Mouse (Mus musculus) kidney, embryonic 16.5 days (tissue): ENCODE measurements at regions not wholly inside any gene's neighbourhood (a gene's known extent, or its start where the extent isn't known, plus 50 kb on each side); places are given as distances from the start of the nearest gene placed in this dataset.
A peak's percentile ranks its signal among the peaks of the same experiment; 100 is the strongest.

Source experiments
- ATAC-seq: fragments of 200-750 bp; cut with Nextera tagmentation; 2 replicates; pipeline ENCODE4 v1.8.0; 2017; ENCODE audit warnings: moderate TSS enrichment; ENCODE audit not compliant: low FRiP score, low TSS enrichment
- H3K27ac ChIP-seq: fragments of 300-500 bp; sonication (generic); 2 replicates; pipeline ENCODE4 v1.5.1; 2014; ENCODE audit warnings: low read length
- H3K27me3 ChIP-seq: fragments of 300-500 bp; sonication (generic); 2 replicates; pipeline ENCODE4 v1.6.1; 2014; ENCODE audit warnings: low read length, control low read depth, mixed read lengths; ENCODE audit not compliant: insufficient read depth
- H3K36me3 ChIP-seq: fragments of 300-500 bp; sonication (generic); 2 replicates; pipeline ENCODE4 v1.6.1; 2014; ENCODE audit warnings: low read length, control low read depth, mixed read lengths; ENCODE audit not compliant: insufficient read depth
- H3K4me1 ChIP-seq: fragments of 300-500 bp; sonication (generic); 2 replicates; pipeline ENCODE4 v1.6.1; 2014; ENCODE audit warnings: low read length, control low read depth, mixed read lengths; ENCODE audit not compliant: insufficient read depth
- H3K4me2 ChIP-seq: fragments of 300-500 bp; sonication (generic); replicated peaks from 2 replicates; pipeline ENCODE4 v1.6.1; 2014; ENCODE audit warnings: low read depth, low read length
- H3K4me3 ChIP-seq: fragments of 300-500 bp; sonication (generic); 2 replicates; pipeline ENCODE4 v1.5.1; 2014; ENCODE audit warnings: mild to moderate bottlenecking, low read length
- H3K9ac ChIP-seq: fragments of 300-500 bp; sonication (generic); replicated peaks from 2 replicates; pipeline ENCODE4 v1.6.1; 2014; ENCODE audit warnings: low read length
- H3K9me3 ChIP-seq: fragments of 300-500 bp; sonication (generic); 2 replicates; pipeline ENCODE4 v1.6.1; 2016; ENCODE audit warnings: low read length, control low read depth
- WGBS: fragments of 180-500 bp; shearing (Covaris S2); extraction: QIAGEN DNeasy Blood & Tissue Kit; methylation state at CpG from one replicate; pipeline ENCODE4 v1.1.7; 2014; 5-methylcytosine and 5-hydroxymethylcytosine counted together

DNA sequence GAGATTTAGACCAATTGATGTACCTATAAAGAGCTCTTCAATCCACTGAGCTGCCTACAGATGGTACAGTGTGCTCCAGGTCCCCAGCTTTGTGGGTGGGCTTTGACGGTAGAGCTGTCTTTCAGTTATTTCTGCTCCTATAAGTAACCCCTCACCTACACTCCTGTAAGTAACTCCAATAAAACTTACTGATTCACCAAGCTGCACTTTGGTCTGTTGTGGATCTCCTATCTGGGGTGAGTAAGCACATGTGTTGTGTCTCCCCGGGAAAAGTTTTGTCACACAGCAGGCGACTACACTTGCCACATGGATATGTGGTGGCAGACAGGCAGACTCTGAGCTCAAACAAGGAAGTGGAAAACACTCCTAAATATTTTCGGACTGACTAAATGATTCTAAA lies 70.4 kb upstream of the Tmem150c start:
- no peak overlapping the region for H3K27ac ChIP-seq
- no peak overlapping the region for H3K4me2 ChIP-seq
- no peaks in the 10 kb centered on the region for H3K9me3 ChIP-seq
- H3K4me1 ChIP-seq = 0 out of 2 replicates have a peak, but pooled peaks cover 5% of the 10 kb centered on the region
- H3K36me3 ChIP-seq = no peaks in the 10 kb centered on the region
- no peak overlapping the region for H3K4me3 ChIP-seq
- no peak for ATAC-seq
- H3K9ac ChIP-seq = no peak overlapping the region
- H3K27me3 ChIP-seq = no peaks in the 10 kb centered on the region
- 85% methylated on average over 4 of the region's 4 CpGs for WGBS

GRCm38 (mm10) chr5:100227888-100228287 lies 68.3 kb upstream of the Tmem150c start:
- WGBS = 43% methylated on average over 5 of the region's 5 CpGs
- Histone ChIP-seq H3K36me3 (no peaks in the 10 kb centered on the region), H3K9ac (no peak overlapping the region)

GRCm38 (mm10) chr5:100226571-100227235 lies 67.1 kb upstream of the Tmem150c start:
- no peak overlapping the region for H3K4me3 ChIP-seq
- H3K4me2 ChIP-seq = no peak overlapping the region
- H3K9me3 ChIP-seq = no peaks in the 10 kb centered on the region
- peak; percentile 54; the same call in 1 of the 2 replicates for ATAC-seq
- WGBS = 67% methylated on average over 17 of the region's 17 CpGs
- H3K36me3 ChIP-seq = no peaks in the 10 kb centered on the region
- no peak overlapping the region for H3K9ac ChIP-seq
- H3K4me1 ChIP-seq = 0 out of 2 replicates have a peak, but pooled peaks cover 5% of the 10 kb centered on the region
- H3K27ac ChIP-seq = no peak overlapping the region
- H3K27me3 ChIP-seq = no peaks in the 10 kb centered on the region

More at GRCm38 (mm10) chr5:100227888-100228287, 68.3 kb upstream of the Tmem150c start:
- Histone ChIP-seq H3K4me1 (0 out of 2 replicates have a peak, but pooled peaks cover 5% of the 10 kb centered on the region), H3K9me3 (no peaks in the 10 kb centered on the region), H3K4me2 (no peak overlapping the region), H3K27ac (no peak overlapping the region), H3K4me3 (no peak overlapping the region), H3K27me3 (no peaks in the 10 kb centered on the region)
- no peak for ATAC-seq

DNA sequence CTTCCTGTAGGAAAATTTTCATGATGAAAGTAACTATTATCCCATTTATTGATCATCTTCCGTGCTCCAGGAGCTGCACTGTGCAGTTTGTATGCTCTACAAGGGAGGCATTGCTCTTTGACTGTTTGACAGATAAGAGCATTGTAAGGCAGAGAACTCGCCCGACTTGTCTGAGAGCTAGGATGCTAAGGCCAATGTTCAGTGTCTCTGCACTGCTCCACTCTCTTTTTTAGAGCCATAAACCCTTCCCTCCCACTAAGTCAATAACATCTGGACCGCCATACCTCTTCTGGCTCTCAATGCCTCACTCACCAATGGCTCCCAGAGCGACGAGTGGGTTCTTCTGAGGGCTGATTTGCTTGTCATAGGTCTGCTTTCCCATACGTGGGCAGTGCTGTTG lies 65.9 kb upstream of the Tmem150c start:
- Histone ChIP-seq H3K27me3 (no peaks in the 10 kb centered on the region), H3K4me3 (no peak overlapping the region), H3K9ac (no peak overlapping the region), H3K36me3 (no peaks in the 10 kb centered on the region), H3K9me3 (no peaks in the 10 kb centered on the region), H3K4me2 (no peak overlapping the region), H3K4me1 (peaks cover 14% of the 10 kb centered on the region; the same call in 1 of the 2 replicates), H3K27ac (no peak overlapping the region)
- WGBS = 76% methylated on average over 7 of the region's 7 CpGs
- ATAC-seq = no peak

GRCm38 (mm10) chr5:100224773-100225363 lies 65.3 kb upstream of the Tmem150c start:
- no peak overlapping the region for H3K4me3 ChIP-seq
- H3K27me3 ChIP-seq = no peaks in the 10 kb centered on the region
- no peak for ATAC-seq
- H3K27ac ChIP-seq = no peak overlapping the region
- 67% methylated on average over 10 of the region's 10 CpGs for WGBS
- no peaks in the 10 kb centered on the region for H3K36me3 ChIP-seq
- H3K9me3 ChIP-seq = no peaks in the 10 kb centered on the region
- H3K4me2 ChIP-seq = no peak overlapping the region
- no peak overlapping the region for H3K9ac ChIP-seq
- peaks cover 14% of the 10 kb centered on the region; the same call in 1 of the 2 replicates for H3K4me1 ChIP-seq

DNA sequence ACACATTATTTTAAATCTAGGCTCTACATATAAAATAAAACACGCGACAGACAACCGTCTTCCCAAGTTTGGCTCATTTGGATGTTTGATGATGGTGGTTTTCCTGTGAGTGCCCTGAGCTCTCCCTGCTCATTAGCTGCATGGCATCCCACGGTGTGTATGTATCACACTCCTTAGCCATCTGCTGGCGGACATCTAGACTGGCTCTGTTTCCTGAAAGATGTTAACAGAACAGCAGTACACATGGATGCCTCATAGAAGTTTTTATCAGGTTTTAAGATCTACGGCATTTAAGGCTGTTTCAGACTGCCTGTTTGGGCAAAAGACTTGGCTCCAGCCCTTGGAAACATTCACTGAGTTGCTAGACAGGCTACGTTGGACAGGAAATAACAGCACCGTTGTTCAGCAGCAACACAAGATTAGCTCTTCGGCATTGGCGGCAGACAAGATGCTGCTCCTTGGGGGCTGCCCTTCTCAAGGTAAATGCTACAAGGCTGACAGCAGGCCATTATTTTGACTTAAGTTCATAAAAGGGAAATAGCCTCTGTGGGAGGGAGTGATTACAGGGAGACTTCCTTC lies 61.5 kb upstream of the Tmem150c start:
- Histone ChIP-seq H3K36me3 (no peaks in the 10 kb centered on the region), H3K9me3 (no peaks in the 10 kb centered on the region), H3K4me1 (peaks cover 12% of the 10 kb centered on the region; the same call in 1 of the 2 replicates), H3K27me3 (no peaks in the 10 kb centered on the region), H3K4me2 (no peak overlapping the region), H3K27ac (0 out of 2 replicates have a peak overlapping the region, but pooled peaks have one; percentile 34), H3K4me3 (no peak overlapping the region), H3K9ac (no peak overlapping the region)
- ATAC-seq = no peak
- 39% methylated on average over 10 of the region's 10 CpGs for WGBS

- Histone ChIP-seq H3K9ac (no peak overlapping the region), H3K4me3 (no peak overlapping the region), H3K36me3 (no peaks in the 10 kb centered on the region), H3K27me3 (no peaks in the 10 kb centered on the region), H3K4me2 (no peak overlapping the region), H3K4me1 (peaks cover 12% of the 10 kb centered on the region; the same call in 1 of the 2 replicates), H3K27ac (no peak overlapping the region), H3K9me3 (no peaks in the 10 kb centered on the region)
- no peak for ATAC-seq
- 74% methylated on average over 11 of the region's 11 CpGs for WGBS
Observed at GRCm38 (mm10) chr5:100220320-100220719, 60.7 kb upstream of the Tmem150c start.

- no peak for ATAC-seq
- no peak overlapping the region for H3K27ac ChIP-seq
Observed at GRCm38 (mm10) chr5:100218256-100218851, 58.7 kb upstream of the Tmem150c start.

DNA sequence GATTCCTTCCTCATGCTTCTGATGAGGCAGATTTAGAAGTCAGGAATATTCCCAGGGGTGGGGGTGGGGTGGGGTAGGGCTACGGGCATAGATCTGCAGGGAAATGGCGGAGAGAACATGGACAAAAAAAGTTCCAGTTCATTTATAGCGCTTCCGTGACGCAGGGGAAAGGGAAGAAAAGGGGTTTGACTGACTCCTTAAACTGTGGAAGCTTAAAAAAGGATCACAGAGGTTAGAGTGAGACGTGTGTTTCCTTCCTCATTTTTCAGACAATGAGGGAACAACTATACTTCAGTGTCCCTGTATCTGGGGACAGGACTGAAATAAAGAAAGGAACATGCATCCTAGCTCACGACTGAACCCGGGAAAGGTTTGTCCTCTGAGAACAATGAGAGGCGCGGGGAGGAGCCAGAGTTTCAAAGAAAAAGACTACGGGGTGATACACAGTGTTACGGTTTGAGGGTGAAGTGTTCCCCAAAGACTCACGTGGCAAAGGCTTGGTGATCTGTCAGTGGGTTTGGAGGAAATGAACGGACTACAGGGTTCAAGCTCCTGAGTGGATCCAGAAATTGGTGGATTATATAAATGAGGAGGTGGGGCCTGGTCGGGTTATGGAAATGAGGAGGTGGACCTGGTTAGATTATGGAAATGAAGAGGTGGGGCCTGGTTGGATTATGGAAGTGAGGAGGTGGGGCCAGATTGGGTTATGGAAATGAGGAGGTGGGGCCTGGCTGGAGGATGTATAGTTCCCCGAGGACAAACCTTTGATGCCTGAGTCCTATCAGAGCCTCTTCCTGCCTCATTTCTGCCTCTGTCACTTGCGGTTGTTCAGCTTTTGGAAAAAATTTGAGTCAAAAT lies 57.8 kb upstream of the Tmem150c start:
- Histone ChIP-seq H3K4me3 (peak overlapping the region; percentile 12; the same call in 1 of the 2 replicates), H3K27me3 (no peaks in the 10 kb centered on the region), H3K9me3 (no peaks in the 10 kb centered on the region), H3K4me2 (peak overlapping the region; percentile 16), H3K9ac (peak overlapping the region; percentile 28; the same call in 1 of the 2 replicates), H3K4me1 (peaks cover 12% of the 10 kb centered on the region; the same call in 1 of the 2 replicates), H3K27ac (peak overlapping the region; percentile 58), H3K36me3 (no peaks in the 10 kb centered on the region)
- WGBS = 31% methylated on average over 17 of the region's 17 CpGs
- ATAC-seq = peak; percentile 50

More at GRCm38 (mm10) chr5:100218256-100218851, 58.7 kb upstream of the Tmem150c start:
- Histone ChIP-seq H3K4me3 (no peak overlapping the region), H3K36me3 (no peaks in the 10 kb centered on the region), H3K4me2 (no peak overlapping the region), H3K9me3 (no peaks in the 10 kb centered on the region), H3K9ac (no peak overlapping the region), H3K27me3 (no peaks in the 10 kb centered on the region), H3K4me1 (peaks cover 12% of the 10 kb centered on the region; the same call in 1 of the 2 replicates)
- 95% methylated on average over 3 of the region's 3 CpGs for WGBS
